12 mouse cellular contexts compared by ENCODE assay signal in the genomic region with DNA sequence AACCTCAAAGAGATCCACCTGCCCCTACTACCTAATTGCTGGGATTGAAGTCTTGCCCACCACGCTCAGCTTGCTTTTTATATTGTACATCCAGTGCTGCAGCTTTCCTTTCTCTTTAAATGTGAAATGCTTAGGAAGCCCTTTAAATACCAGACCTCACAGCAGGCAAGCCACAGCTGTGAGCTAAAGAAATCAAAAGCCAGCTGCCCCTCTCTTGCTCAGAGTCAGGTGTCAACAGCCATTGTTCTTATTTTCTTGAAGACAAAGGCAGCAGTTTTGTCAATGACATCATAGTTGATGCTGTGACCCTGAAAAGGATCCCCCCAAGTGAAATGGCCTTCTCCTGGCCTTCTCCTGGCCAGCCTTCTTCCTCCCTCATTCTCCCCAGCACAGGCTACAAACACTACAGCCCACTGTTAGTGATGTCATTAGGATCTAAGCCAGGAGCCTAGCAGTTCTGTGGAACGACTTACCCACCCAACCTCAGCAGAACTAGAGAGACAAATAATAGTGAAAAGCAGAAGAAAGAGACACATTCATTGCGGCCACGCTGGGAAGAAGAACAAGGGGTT. TPM values are rescaled to one million over a fixed set of nuclear protein-coding genes. Genes with fewer than 3 reads are reported as not detected.
DNase-seq lines count a peak whose midpoint lies in the region; ATAC-seq lines count a peak whose summit lies in the region.
"Had no signal": no experiment of that assay in that cellular context is flagged by ENCODE, and none has a peak within 500 bp of the region (broad histone marks: within the 10 kb centered on the region; RNA-seq: fewer than 3 reads in every experiment).

No protein-coding gene starts in this region.

- WGBS in hindbrain, embryonic 15.5 days: 24% methylated on average over 4 of the region's 4 CpGs
- WGBS in hindbrain, embryonic 16.5 days: 26% methylated on average over 4 of the region's 4 CpGs
- WGBS in midbrain, embryonic 11.5 days: 45% methylated on average over 4 of the region's 4 CpGs

- no peaks in the 10 kb centered on the region for H3K36me3 ChIP-seq in hindbrain, embryonic 15.5 days
- H3K36me3 ChIP-seq in hindbrain, embryonic 16.5 days (ENCODE audit: control insufficient read depth, insufficient read depth, low read length): no peaks in the 10 kb centered on the region
- no peaks in the 10 kb centered on the region for H3K36me3 ChIP-seq in midbrain, embryonic 11.5 days (ENCODE audit: control insufficient read depth, insufficient read depth, low read length)

- H3K9ac ChIP-seq in hindbrain, embryonic 15.5 days: no peak overlapping the region
- H3K9ac ChIP-seq in hindbrain, embryonic 16.5 days (ENCODE audit: low read depth, low read length): no peak overlapping the region
- H3K9ac ChIP-seq in midbrain, embryonic 11.5 days (ENCODE audit: low read length): no peak overlapping the region

- no peak overlapping the region for H3K4me3 ChIP-seq in hindbrain, embryonic 15.5 days
- no peak overlapping the region for H3K4me3 ChIP-seq in hindbrain, embryonic 16.5 days (ENCODE audit: low read length)
- no peak overlapping the region for H3K4me3 ChIP-seq in midbrain, embryonic 11.5 days (ENCODE audit: low read depth, low read length)

- no peaks in the 10 kb centered on the region; the same call in 1 of the 2 replicates for H3K27me3 ChIP-seq in hindbrain, embryonic 15.5 days
- 0 out of 2 replicates have a peak, but pooled peaks cover 3% of the 10 kb centered on the region for H3K27me3 ChIP-seq in hindbrain, embryonic 16.5 days (replicated peaks; ENCODE audit: control insufficient read depth, insufficient read depth, low read length)
- H3K27me3 ChIP-seq in midbrain, embryonic 11.5 days (ENCODE audit: control insufficient read depth, insufficient read depth, low read length): no peaks in the 10 kb centered on the region; the same call in 1 of the 2 replicates

- H3K27ac ChIP-seq in hindbrain, embryonic 15.5 days (replicated peaks): 0 out of 2 replicates have a peak overlapping the region, but pooled peaks have one; percentile 7
- H3K27ac ChIP-seq in hindbrain, embryonic 16.5 days (ENCODE audit: low read depth, low read length): no peak overlapping the region
- H3K27ac ChIP-seq in midbrain, embryonic 11.5 days (ENCODE audit: low read depth, low read length): no peak overlapping the region

- DNase-seq in embryo, embryonic 10.5 days (ENCODE audit: low spot score): peak; percentile 49
- DNase-seq in midbrain, embryonic 11.5 days (ENCODE audit: low spot score, missing footprints): peak; percentile 86
- peak; percentile 44 to 48 for DNase-seq in thymus, postnatal 10 days (ENCODE audit: low spot score in 2 of 2)
- no peak for DNase-seq in frontal cortex, adult 2 months (ENCODE audit: extremely low spot score in 1 of 2, low spot score in 1 of 2)
- no peak for DNase-seq in urinary bladder, adult 2 months (ENCODE audit: low spot score)
- DNase-seq: adrenal gland, adult 2 months; cerebellum, adult 9-10 months; kidney, adult 18-20 months had no signal

- H3K9me3 ChIP-seq in hindbrain, embryonic 15.5 days: no peaks in the 10 kb centered on the region
- H3K9me3 ChIP-seq in hindbrain, embryonic 16.5 days (ENCODE audit: control insufficient read depth, low read length): no peaks in the 10 kb centered on the region
- no peaks in the 10 kb centered on the region for H3K9me3 ChIP-seq in midbrain, embryonic 11.5 days (ENCODE audit: control insufficient read depth, low read length)

- H3K4me1 ChIP-seq in hindbrain, embryonic 15.5 days (replicated peaks): peaks cover 36% of the 10 kb centered on the region
- peaks cover 17% of the 10 kb centered on the region for H3K4me1 ChIP-seq in hindbrain, embryonic 16.5 days (ENCODE audit: control insufficient read depth, insufficient read depth, low read depth, low read length)
- peaks cover 25% of the 10 kb centered on the region for H3K4me1 ChIP-seq in midbrain, embryonic 11.5 days (ENCODE audit: control insufficient read depth, insufficient read depth, low read length)

- H3K4me2 ChIP-seq in hindbrain, embryonic 15.5 days: no peak overlapping the region
- no peak overlapping the region for H3K4me2 ChIP-seq in hindbrain, embryonic 16.5 days (ENCODE audit: low read length)
- H3K4me2 ChIP-seq in midbrain, embryonic 11.5 days: no peak overlapping the region
- H3K4me2 ChIP-seq: heart, embryonic 11.5 days had no signal

- no peak for ATAC-seq in hindbrain, embryonic 15.5 days (ENCODE audit: low FRiP score, low read depth)
- no peak for ATAC-seq in hindbrain, embryonic 16.5 days
- no peak for ATAC-seq in midbrain, embryonic 11.5 days (ENCODE audit: low FRiP score)
- ATAC-seq in megakaryocyte-erythroid progenitor cell, adult 5-6 weeks (replicated peaks; ENCODE audit: low FRiP score, low TSS enrichment, poor library complexity, severe bottlenecking): no peak

RNA-seq across cellular contexts. Expression of a gene that starts 20.7 kb away (rescaled TPM):
- 16.4 and 19.3 TPM in 2 replicates for polyA plus RNA-seq in hindbrain, embryonic 15.5 days (2015; fragmentation: Nextera tagmentation; extraction: Ambion mirVana)
- polyA plus RNA-seq in hindbrain, embryonic 16.5 days (2015; fragmentation: Nextera tagmentation; extraction: Ambion mirVana): 14.1 and 15.1 TPM in 2 replicates
- polyA plus RNA-seq in midbrain, embryonic 11.5 days (2014; fragmentation: Nextera tagmentation; extraction: Ambion mirVana): 12.4 and 12.8 TPM in 2 replicates
- total RNA-seq in megakaryocyte-erythroid progenitor cell, adult 5-6 weeks (2014; fragmentation: Nextera tagmentation): 64.7 and 81.9 TPM in 2 replicates
- 15.3 and 22.5 TPM in 2 replicates for total RNA-seq in megakaryocyte-erythroid progenitor cell, adult 5-6 weeks (2017)
- polyA plus RNA-seq in frontal cortex, adult 2 months (2012; rRNA removed): 8.5 and 9.2 TPM in 2 replicates
- polyA plus RNA-seq in urinary bladder, adult 2 months (2012; rRNA removed): 7.1 and 7.9 TPM in 2 replicates

Comparison
In these comparisons a context has a peak if more than half of its experiments do, and no peak if none do; other contexts are left out.
1. DNase-seq: peak in embryo, embryonic 10.5 days (single experiment), midbrain, embryonic 11.5 days (single experiment) and thymus, postnatal 10 days (2 of 2); none in frontal cortex, adult 2 months (0 of 2) and urinary bladder, adult 2 months (single experiment).